Mouse (Mus musculus) adrenal gland, adult 2 months (tissue): ENCODE data around the gene Btbd9. TPM values are rescaled to one million over a fixed set of nuclear protein-coding genes. Genes with fewer than 3 reads are reported as not detected.

Source experiments
- DNase-seq: peaks from one replicate; pipeline ENCODE4 v3.0.0; 2021
- polyA plus RNA-seq: library from polyadenylated mRNA; depleted of rRNA; stranded (reverse); fragments of >200 nt; gene quantifications from 2 replicates; pipeline ENCODE4 v1.2.3, GENCODE M21; 2012
- total RNA-seq, 2 experiments: library from RNA; stranded (reverse); gene quantifications; 2 replicates each; pipeline ENCODE4 v1.2.3; 2021

Gene Btbd9
- total and polyA plus RNA-seq, 3 experiments: 16.5 to 48.5 (median 32.7) TPM

DNA sequence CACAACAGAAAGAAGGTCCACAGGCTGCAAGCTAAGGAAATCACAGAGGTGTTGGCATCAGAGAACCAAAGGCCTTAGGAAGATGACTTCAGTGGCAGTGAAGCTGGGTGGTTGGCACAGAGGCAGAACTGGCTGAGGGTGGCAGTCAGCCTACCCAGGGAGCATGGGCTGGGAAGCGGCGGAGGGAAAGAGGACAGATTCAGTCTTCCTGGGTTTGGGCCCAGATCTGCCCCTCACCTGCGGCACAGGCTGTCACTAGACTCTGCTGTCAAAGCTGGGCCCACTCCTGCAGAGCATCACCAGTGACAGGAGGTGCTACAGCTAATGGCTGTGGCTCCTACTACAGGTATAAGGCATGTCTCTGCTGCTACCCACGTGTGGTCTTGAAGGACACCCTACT, 333.6 kb downstream of the Btbd9 start:
- DNase-seq: no peak

DNA sequence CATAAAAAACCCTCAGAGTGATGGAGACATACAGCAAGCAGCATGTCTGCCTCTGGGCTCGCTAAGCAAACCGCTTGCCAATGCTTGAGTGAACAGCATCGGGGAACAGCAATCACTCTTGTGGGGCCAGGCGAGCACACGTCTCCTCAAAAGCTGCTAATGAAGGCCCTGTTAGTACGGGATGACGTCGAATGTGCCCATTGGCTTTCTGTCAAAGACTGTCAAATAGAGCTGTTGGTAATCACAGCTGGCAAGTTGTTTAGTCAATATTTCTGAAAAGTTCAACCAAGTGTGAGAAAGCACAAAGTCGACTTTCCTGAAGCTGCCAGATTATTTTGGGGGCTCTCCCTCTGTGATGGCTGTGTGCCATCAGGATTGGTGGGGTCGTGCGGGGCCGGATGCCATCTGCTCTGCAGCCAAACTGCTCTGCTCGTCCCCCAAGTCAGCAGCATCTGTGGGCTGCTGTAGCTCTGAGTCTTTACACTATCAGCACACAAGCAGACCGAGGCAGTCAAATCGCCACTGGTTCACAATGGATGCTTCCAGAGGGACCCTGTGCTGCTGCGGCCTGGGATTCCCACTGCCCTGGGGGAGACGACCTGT, 334.5 kb downstream of the Btbd9 start:
- DNase-seq: no peak

DNA sequence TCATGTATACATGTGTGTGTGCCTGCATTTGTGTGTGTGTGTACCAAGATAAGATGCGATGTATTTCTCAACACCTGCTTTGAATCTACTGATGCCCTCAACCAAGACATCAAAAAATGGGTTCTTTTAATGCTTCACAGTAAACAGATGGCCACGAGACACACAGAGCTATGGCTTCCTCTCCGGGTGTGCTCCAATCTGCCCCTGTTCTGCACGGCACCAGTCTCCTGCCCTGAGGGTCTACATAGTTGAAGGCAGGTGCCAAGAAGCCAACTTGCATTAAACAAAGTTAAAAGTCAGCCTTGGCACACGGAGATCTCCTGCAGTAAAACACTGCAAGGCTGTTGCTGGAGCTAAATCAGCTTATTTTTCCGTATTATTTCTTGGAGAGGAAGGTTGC, 335.2 kb downstream of the Btbd9 start:
- no peak for DNase-seq

DNA sequence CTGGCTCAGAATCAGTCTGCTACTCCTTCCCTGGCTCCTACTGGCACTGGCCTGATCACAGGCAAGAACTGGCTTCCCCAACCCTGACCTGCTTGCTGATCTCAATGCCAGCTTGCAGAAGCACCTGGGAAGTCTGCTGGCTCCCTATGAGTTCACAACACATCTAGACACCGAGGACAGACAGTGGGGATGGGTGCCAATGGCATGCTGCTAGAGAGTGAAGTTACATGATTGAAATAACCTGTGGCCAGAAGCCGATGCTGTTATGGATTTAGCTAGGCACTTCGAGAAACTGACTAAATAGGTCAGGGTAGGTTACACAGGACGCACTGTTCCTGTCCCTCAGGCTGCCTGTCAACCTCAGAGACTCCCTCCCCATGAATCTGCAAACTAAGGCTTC, 335.6 kb downstream of the Btbd9 start:
- DNase-seq: no peak

DNA sequence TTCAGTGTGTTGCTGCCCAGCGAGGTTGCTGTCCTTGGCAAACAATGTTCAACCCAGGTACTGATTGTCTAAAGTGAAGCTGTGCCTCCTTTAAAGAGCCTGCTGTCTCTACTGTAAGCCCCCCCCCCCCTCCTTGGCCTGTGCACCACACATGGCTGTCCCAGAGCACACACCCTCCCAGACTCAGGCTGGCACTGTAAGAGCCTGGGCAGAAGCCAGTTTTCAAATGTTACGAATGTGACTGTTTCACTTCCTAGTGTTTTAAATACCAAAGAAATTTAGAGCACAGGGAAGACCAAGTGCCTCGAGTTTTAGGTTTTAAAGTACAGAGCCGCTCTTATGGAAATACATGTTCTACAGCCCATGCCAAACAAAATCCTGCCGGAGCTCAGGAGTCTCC, 336.8 kb downstream of the Btbd9 start:
- no peak for DNase-seq

DNA sequence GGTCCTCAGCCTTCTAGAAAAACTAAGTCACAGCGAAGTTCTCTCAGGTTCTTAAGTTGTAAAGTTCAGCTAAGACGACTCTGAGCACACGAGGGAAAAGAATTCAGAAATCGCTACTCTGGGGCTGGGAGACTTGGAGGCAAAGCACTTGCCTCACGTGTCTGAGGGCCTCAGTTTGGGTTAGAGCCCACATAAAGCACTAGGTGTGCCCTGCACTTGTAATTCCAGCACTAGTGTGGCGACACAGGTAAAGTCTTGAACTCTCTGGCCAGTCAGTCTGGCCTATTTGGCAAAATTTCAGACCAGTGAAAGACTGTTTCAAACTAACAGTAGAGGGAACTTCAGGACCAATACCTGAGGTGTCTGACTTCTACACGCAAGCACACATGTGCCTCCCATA, 338.7 kb downstream of the Btbd9 start:
- DNase-seq: no peak

GRCm38 (mm10) chr17:30236611-30237010, 339.7 kb downstream of the Btbd9 start:
- no peak for DNase-seq

DNA sequence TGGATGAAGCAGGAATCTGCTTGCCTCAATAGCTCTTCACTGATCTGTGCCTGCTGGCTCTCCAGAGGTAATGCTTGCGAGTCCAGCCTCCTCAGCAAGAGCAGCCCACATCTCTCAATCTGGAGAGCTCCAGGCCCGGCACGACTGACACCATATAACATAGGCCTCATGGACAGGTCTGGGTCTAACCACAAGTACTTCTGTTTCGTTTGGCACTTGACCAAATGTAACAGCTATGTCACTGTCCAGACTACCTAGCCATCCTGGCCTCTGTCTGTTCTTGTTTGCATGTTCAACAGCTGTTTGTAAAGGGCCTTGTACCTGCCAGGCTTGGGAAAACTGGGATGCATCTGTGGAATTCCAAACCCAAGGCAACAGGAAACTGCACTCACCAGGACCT, 340.9 kb downstream of the Btbd9 start:
- DNase-seq: no peak

DNA sequence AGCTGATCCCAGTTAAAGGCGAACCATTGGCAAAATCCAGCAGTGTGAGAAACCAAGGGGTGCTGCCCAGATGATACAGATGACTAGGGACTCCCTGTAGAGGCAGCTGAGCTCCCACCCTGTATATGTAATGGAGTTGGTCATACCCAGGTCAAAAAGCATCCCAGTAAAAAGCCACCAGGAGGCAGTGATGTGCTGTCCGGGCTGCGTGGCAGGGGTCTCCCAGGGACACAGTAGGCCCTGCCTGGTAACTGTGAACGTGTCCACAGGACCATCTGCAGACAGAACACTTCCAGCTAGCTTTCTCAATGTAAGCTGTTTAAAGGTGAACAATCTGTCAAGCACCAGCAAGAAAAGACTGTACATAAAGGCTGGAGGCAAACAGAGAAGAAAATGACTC, 343.6 kb downstream of the Btbd9 start:
- no peak for DNase-seq

DNA sequence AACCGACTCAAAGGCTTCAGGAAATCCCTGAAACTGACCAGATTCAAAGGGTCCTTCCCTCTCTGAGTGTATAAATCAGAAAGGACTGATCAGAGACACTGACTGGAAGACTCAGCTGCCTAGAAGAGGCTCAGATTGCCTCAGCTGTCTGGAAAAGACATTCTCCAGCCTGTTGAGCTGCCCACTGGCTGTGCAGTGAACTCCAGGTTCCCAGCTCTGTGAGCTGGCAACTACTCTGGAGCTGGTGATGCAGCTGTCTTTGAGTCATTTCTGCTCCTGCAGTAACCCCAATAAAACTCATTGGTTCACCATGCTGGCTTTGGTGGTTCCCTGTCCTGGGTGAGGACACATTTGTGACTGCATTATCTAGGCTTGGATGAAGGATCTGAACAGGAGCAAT, 344.8 kb downstream of the Btbd9 start:
- no peak for DNase-seq

DNA sequence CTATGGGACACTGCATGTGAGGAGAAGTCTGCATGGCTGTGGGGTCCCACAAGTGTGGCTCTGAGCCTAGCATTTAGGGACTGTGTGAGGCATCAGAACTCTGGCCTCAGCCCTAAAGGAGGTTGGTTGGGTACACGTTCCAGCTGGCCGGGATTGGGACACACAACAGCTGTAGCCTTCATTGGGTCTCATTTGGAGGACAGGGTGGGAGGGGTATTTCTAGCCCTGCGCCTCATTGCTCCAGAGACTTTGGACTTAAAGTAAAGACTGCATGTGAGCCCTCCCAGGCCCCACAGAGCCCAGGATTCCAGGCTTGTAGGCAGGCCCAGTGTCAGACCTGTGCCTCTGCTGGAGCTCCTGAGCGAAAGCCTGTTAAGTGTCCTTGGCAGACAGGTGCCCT, 345.9 kb downstream of the Btbd9 start:
- DNase-seq: no peak

- DNase-seq: no peak
Measured at GRCm38 (mm10) chr17:30228439-30229215, 347.7 kb downstream of the Btbd9 start.

- no peak for DNase-seq
Measured at GRCm38 (mm10) chr17:30225030-30225740, 351.1 kb downstream of the Btbd9 start.

DNA sequence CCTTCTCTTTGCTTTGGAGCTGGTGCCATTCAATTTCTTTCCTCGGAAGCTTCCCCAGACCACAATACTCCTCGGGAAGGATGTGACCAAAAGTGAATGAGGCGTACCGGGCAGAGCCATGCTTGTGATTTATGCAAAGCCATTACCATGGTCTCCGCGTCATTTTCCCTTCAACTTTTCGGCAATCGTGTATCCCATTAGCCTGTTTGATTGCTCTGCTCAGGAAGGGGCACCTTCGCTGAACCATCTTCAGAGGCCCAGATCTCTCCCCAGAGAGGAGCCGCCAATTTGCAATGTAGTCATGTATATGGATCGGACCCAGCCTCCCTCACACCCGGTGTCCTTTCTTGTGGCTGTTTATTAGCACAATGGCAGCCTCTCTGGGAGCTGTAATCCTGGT, 353.5 kb downstream of the Btbd9 start:
- no peak for DNase-seq

DNA sequence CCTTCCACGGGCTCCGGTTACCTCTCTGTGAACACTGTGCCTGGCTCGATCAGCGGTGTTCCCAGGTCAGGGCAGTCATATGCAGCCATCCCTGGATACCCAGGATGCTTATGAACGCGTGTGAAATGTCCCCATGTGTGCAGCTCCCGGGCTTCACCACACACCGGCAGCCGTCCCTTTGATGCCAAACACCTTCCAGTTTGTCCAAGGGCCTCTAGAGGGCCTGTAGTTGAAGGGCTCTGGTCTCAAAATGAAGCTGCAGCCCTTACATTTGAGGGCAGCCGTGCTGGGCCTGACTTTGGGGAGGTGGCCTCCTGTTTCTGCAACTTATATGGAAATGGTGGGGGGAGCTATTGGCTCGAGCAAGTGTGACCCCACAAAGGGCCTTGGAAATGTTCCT, 353.9 kb downstream of the Btbd9 start:
- DNase-seq: no peak

DNA sequence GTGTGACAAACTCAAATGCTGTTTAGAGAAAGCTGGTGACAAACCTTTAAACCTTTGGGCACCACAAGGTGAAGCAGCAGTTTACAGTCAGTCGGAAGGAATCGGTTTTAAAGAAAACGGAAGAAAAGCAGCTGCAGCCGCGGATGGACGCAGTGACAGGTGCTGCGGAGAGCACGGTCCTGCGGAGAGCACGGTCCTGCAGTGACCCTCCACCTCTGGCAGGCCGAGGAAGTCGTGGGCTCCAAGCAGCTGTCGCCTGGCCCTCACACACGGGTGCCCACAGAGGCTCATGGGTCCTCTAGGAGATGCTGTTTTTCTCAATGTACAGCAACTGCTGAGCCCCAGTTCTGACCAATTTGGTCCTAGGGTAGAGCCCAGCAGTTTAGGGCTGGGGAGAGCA, 354.6 kb downstream of the Btbd9 start:
- no peak for DNase-seq

DNA sequence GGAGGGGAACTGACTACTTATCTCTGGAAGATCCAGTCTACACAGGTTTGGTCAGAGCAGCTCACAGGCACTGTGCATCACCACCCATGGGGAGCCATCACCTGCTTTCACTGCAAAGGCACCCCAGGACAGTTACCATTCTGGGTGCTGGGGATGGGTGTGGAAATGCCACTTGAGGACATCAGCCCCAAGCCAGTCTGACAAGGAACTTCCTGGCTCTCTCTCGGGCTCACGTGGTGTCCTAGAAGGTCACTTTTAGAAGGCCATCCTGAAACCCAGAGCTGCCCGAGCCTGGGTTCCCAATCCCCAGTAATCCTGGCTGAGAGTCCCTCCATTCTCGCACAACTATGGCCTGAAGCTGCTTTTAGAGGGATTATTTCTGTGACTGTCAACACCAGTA, 360.5 kb downstream of the Btbd9 start:
- peak; percentile 76 for DNase-seq

DNA sequence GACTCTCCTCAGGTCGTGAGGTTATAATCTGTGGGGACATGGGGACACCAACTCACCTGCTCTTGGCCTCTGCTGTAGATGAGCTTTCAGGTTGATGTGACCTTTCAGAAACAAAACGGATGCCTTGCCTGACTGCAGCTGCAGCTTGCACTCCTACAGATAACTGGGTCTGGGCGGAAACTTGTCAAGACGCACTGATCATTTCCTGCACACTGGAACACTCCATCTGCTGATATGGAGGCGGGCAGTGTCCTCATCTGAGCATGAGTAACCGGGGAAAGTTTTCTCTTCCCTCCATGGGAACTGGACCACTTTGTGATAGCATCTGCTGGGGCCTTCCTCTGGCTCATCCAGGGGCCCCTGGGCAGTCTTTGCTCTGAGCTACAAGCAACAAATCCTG, 361.9 kb downstream of the Btbd9 start:
- no peak for DNase-seq

DNA sequence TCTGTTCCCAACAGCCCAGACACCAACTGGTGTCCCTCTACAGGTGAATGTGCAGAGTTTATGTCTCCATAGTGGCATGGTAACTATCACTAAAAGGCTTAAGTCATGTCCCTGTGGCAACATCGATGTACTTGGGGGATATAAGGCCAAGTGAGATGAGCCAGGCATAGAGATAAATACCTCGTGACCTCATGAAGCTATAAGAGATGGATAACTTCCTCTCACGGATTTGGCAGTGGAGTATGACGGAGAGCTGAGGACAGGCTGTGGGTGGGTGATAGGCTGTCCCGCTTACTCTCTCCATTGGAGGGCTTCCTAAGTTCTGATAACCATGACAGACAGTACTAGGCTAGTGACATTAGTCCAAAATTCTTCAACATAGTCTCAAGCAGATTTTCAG, 362.9 kb downstream of the Btbd9 start:
- no peak for DNase-seq

- no peak for DNase-seq
Measured at GRCm38 (mm10) chr17:30212647-30213046, 363.6 kb downstream of the Btbd9 start.

- DNase-seq: no peak
Measured at GRCm38 (mm10) chr17:30210936-30211335, 365.4 kb downstream of the Btbd9 start.

DNA sequence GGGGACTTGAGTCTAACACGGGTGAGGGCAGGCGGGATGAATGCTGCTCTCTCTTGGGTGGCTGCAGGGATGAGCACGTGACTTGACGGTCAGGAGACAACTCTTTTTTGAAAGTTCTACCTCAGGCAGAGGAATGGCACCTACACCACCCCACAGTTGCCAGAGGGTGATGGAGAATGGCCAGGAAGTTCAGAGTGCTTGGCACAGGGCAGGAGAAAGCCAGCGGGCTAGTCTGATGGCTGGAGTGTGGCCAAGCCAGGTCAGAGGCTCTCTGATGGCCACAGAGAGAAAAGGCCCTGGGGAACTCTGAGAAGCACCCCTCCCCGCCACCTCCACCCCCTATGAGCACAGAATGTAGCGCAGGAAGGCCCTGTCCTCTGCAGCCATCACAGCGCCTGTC, 366.0 kb downstream of the Btbd9 start:
- no peak for DNase-seq

GRCm38 (mm10) chr17:30205062-30205825, 371.0 kb downstream of the Btbd9 start:
- DNase-seq: peak; percentile 90
